Mouse (Mus musculus) T-helper 1 cell (primary cell): ENCODE results near the gene Rtl6.

Source experiments
- in situ Hi-C: fragments of 300-600 bp; cut with MboI, MseI; formaldehyde crosslinking; loops from one replicate; pipeline ENCODE4 v1.15.1; 2025; ENCODE audit warnings: high pct_unique_total_duplicates

The Rtl6 gene

GRCm38 (mm10) chr15:84557189-84557921 lies at the start of gene Rtl6:
Gene Rtl6 (minus strand): TSS chr15:84557823.
- in situ Hi-C loops: no loop called here

GRCm38 (mm10) chr15:84603267-84603963 lies 45.8 kb upstream of the Rtl6 start:
- in situ Hi-C loops: no loop called here

GRCm38 (mm10) chr15:84600977-84601595 lies 43.5 kb upstream of the Rtl6 start:
- in situ Hi-C loops: no loop called here

GRCm38 (mm10) chr15:84598911-84599310 lies 41.3 kb upstream of the Rtl6 start:
- in situ Hi-C loops: no loop called here

- in situ Hi-C loops: no loop called here
Measured at GRCm38 (mm10) chr15:84597816-84598215, 40.2 kb upstream of the Rtl6 start.

- in situ Hi-C loops: no loop called here
Measured at GRCm38 (mm10) chr15:84597021-84597420, 39.4 kb upstream of the Rtl6 start.

GRCm38 (mm10) chr15:84595241-84595945 lies 37.8 kb upstream of the Rtl6 start:
- in situ Hi-C loops: no loop called here

GRCm38 (mm10) chr15:84593514-84593913 lies 35.9 kb upstream of the Rtl6 start:
- in situ Hi-C loops: no loop called here

GRCm38 (mm10) chr15:84592240-84592639 lies 34.6 kb upstream of the Rtl6 start:
- in situ Hi-C loops: no loop called here

GRCm38 (mm10) chr15:84591573-84592139 lies 34.0 kb upstream of the Rtl6 start:
- in situ Hi-C loops: no loop called here

GRCm38 (mm10) chr15:84588371-84588821 lies 30.8 kb upstream of the Rtl6 start:
- in situ Hi-C loops: no loop called here

- in situ Hi-C loops: no loop called here
Measured at GRCm38 (mm10) chr15:84578607-84579006, 21.0 kb upstream of the Rtl6 start.

GRCm38 (mm10) chr15:84577019-84577418 lies 19.4 kb upstream of the Rtl6 start:
- in situ Hi-C loops: no loop called here

GRCm38 (mm10) chr15:84566568-84567110 lies 9.0 kb upstream of the Rtl6 start:
- in situ Hi-C loops: no loop called here

GRCm38 (mm10) chr15:84561501-84561900 lies 3.9 kb upstream of the Rtl6 start:
- in situ Hi-C loops: no loop called here

- in situ Hi-C loops: no loop called here
Measured at GRCm38 (mm10) chr15:84556674-84557073, 949 bp downstream of the Rtl6 start.

GRCm38 (mm10) chr15:84551065-84551464 lies 6.6 kb downstream of the Rtl6 start:
- in situ Hi-C loops: no loop called here

GRCm38 (mm10) chr15:84549291-84549797 lies 8.3 kb downstream of the Rtl6 start:
- in situ Hi-C loops: no loop called here

GRCm38 (mm10) chr15:84546028-84546427 lies 11.6 kb downstream of the Rtl6 start:
- in situ Hi-C loops: no loop called here

GRCm38 (mm10) chr15:84541175-84541574 lies 16.4 kb downstream of the Rtl6 start:
- in situ Hi-C loops: no loop called here

- in situ Hi-C loops: loop anchor here (5.0 kb wide), 1 partner anchor 73 kb away; no protein-coding TSS in a partner anchor
Measured at GRCm38 (mm10) chr15:84538974-84539588, 18.5 kb downstream of the Rtl6 start.
